Mouse (Mus musculus) liver, embryonic 11.5 days (tissue): Measurements from ENCODE around the gene Prss33. TPM values are rescaled to one million over a fixed set of nuclear protein-coding genes. Genes with fewer than 3 reads are reported as not detected.

Source experiments
- ATAC-seq: fragments of 200-750 bp; cut with Nextera tagmentation; replicated peaks from 2 replicates; pipeline ENCODE4 v1.8.0; 2017; ENCODE audit warnings: moderate number of reproducible peaks, mild to moderate bottlenecking, moderate TSS enrichment, moderate library complexity; ENCODE audit not compliant: low FRiP score
- DNase-seq: peaks from one replicate; pipeline ENCODE4 v3.0.0-alpha.2; 2017; ENCODE audit warnings: low spot score
- H3K27ac ChIP-seq: fragments of 300-500 bp; sonication (generic); 2 replicates; pipeline ENCODE4 v1.5.1; 2014; ENCODE audit warnings: mild to moderate bottlenecking, low read depth, low read length, control low read depth
- H3K27me3 ChIP-seq: fragments of 300-500 bp; sonication (generic); replicated peaks from 2 replicates; pipeline ENCODE4 v1.6.1; 2014; ENCODE audit warnings: low read length, mixed read lengths; ENCODE audit not compliant: control insufficient read depth, insufficient read depth
- H3K36me3 ChIP-seq: fragments of 300-500 bp; sonication (generic); 2 replicates; pipeline ENCODE4 v1.6.1; 2014; ENCODE audit warnings: mild to moderate bottlenecking, low read length, moderate library complexity, mixed read lengths; ENCODE audit not compliant: control insufficient read depth, insufficient read depth
- H3K4me1 ChIP-seq: fragments of 300-500 bp; sonication (generic); replicated peaks from 2 replicates; pipeline ENCODE4 v1.6.1; 2014; ENCODE audit warnings: low read length, mixed read lengths; ENCODE audit not compliant: control insufficient read depth, insufficient read depth
- H3K4me2 ChIP-seq: fragments of 300-500 bp; sonication (generic); 2 replicates; pipeline ENCODE4 v1.6.1; 2014; ENCODE audit warnings: mild to moderate bottlenecking, control low read depth, moderate library complexity
- H3K4me3 ChIP-seq: fragments of 300-500 bp; sonication (generic); 2 replicates; pipeline ENCODE4 v1.5.1; 2014; ENCODE audit warnings: low read depth, low read length, control low read depth
- H3K9ac ChIP-seq: fragments of 300-500 bp; sonication (generic); 2 replicates; pipeline ENCODE4 v1.6.1; 2014; ENCODE audit warnings: low read depth, low read length, control low read depth
- H3K9me3 ChIP-seq: fragments of 300-500 bp; sonication (generic); 2 replicates; pipeline ENCODE4 v1.6.1; 2016; ENCODE audit warnings: low read length, inconsistent platforms, mixed read lengths; ENCODE audit not compliant: control insufficient read depth
- WGBS: fragments of 180-500 bp; shearing (Covaris S2); extraction: QIAGEN DNeasy Blood & Tissue Kit; methylation state at CpG from one replicate; pipeline ENCODE4 v1.1.7; 2014; 5-methylcytosine and 5-hydroxymethylcytosine counted together
- polyA plus RNA-seq: library from polyadenylated mRNA; unstranded; fragments of >200 nt; fragmentation: Nextera tagmentation; extraction: Ambion mirVana; gene quantifications from 2 replicates; pipeline ENCODE4 v1.2.1, GENCODE M21; 2014

Gene Prss33
- polyA plus RNA-seq, 1 experiment from 2014 or later: not detected

DNA sequence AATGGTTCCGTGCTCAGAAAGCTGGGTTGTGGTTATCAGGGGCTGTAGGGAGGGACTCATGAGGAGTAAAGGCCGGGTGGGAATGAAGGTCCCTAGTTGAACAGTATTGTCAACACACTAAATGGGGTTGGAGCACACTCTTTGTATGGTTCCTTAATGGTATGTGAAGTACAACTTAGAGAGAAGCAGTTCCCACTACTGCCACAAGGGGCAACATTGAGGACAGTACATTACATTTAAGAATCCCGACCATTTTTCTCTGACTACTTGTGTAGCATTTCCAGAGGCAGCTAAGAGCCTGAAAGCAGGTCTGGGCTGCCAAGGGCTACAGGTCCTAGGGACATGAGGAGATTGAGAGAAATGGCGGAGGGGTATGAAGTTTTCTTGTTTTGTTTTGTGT lies 5.3 kb upstream of the Prss33 start:
- no peak overlapping the region for H3K4me2 ChIP-seq
- 21% methylated on average over 4 of the region's 4 CpGs for WGBS
- no peaks in the 10 kb centered on the region for H3K4me1 ChIP-seq
- no peaks in the 10 kb centered on the region for H3K36me3 ChIP-seq
- ATAC-seq (no peak), DNase-seq (no peak)
- H3K4me3 ChIP-seq: no peak overlapping the region
- H3K27ac ChIP-seq: no peak overlapping the region
- no peaks in the 10 kb centered on the region for H3K27me3 ChIP-seq
- H3K9ac ChIP-seq: no peak overlapping the region
- H3K9me3 ChIP-seq: no peaks in the 10 kb centered on the region

DNA sequence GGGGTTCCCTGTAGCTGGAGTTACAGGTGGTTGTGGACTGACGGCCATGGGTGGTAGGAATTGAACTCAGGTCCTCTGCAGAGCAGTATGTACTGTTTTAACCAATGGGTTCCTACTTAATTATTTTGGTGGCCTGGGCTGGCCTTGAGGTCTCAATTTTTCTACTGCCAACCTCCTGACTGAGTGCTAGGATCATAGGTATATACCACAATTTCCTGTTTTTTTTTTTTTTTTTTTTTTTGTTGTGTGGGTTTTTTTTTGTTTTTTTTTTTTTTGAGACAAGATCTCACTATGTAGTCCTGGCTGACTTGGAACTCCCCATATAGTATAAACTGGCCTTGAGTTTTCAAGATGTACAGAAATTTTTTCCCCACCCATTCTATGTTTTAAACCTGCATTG lies 4.7 kb downstream of the Prss33 start:
- WGBS: 92% methylated on average over 1 of the region's 1 CpGs
- no peak overlapping the region for H3K27ac ChIP-seq
- H3K4me3 ChIP-seq: no peak overlapping the region
- no peak overlapping the region for H3K9ac ChIP-seq
- peaks cover 2% of the 10 kb centered on the region; the same call in 1 of the 2 replicates for H3K36me3 ChIP-seq
- peaks cover 9% of the 10 kb centered on the region for H3K4me1 ChIP-seq
- ATAC-seq: no peak
- H3K27me3 ChIP-seq: peaks cover 11% of the 10 kb centered on the region; the same call in 1 of the 2 replicates
- no peak for DNase-seq
- H3K4me2 ChIP-seq: no peak overlapping the region
- H3K9me3 ChIP-seq: no peaks in the 10 kb centered on the region

DNA sequence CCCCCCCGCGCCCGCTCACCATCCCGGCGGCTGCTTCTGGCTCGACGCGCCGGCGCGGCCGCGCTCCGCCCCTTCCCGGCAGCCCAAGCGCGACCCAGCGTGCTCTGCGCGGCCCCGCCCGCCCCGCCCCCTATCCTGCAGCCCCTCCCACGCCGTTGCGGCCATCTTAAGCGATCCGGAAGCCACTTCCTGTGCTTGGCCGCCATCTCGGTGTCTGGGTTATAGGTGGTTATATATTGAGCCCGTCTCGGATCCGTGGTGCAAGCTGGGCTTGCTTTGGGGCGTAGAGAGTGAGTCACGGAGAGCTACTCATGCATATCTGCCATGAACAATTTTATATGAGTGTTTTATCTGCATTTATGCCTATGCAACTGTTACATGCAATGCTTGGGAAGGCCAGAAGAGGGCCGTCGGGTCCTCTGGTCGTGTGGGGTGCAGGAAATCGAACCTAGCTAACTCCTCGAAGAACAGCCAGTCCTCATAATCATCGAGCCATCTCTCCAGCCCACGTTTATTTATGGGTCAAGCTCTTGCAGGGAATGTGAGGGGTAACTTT lies 6.7 kb downstream of the Prss33 start, which contains the start of gene Elob:
Elob (minus strand) TSS at position 73 of the 556 bp plus-strand sequence.
- H3K4me1 ChIP-seq: peaks cover 9% of the 10 kb centered on the region
- DNase-seq: peak; percentile 89
- peaks cover 8% of the 10 kb centered on the region; the same call in 1 of the 2 replicates for H3K27me3 ChIP-seq
- ATAC-seq: peak; percentile 94
- 1% methylated on average over 37 of the region's 42 CpGs for WGBS
- H3K9me3 ChIP-seq: no peaks in the 10 kb centered on the region
- H3K9ac ChIP-seq: peak within 1 kb of the TSS; percentile 81
- peak within 1 kb of the TSS; percentile 88 for H3K27ac ChIP-seq
- peak within 1 kb of the TSS; percentile 84 for H3K4me3 ChIP-seq
- H3K4me2 ChIP-seq: peak within 1 kb of the TSS; percentile 95
- H3K36me3 ChIP-seq: peaks cover 17% of the 10 kb centered on the region

DNA sequence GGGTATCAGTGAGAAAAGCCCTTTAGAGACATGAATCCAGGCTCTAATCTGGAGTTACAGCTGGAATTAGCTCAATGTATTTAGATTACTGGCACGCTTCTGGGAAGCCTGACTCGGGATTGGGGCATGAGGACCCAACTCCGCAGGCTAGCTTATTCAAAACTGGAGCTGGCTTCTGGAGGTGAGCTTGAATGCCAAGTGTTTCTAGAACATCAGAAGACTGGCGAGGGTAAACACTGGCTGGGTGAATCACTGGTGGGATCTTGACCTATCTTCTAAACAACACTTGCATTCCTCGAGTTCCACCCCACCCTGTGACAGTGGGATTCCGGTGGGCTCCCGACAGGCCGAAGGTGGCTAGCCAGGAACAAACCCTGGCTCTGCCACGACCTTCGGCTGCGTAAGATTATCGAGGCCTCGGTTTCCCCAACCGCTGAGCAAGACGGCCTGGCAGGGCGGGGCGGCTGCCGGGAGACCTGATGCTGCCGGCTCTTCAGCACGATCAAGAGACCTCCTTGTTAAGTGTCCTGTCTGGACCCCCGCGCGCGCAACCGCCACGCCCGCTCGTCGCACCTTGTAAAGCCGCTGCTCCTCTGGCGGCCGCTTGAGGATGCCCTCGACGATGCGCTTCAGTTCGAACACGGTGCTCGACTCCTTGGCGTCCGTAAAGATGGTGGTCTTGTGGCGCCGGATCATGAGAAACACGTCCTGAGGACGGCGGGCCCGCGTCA lies 7.4 kb downstream of the Prss33 start:
- WGBS: under 1% methylated on average over 47 of the region's 47 CpGs
- ATAC-seq: peak; percentile 61

DNA sequence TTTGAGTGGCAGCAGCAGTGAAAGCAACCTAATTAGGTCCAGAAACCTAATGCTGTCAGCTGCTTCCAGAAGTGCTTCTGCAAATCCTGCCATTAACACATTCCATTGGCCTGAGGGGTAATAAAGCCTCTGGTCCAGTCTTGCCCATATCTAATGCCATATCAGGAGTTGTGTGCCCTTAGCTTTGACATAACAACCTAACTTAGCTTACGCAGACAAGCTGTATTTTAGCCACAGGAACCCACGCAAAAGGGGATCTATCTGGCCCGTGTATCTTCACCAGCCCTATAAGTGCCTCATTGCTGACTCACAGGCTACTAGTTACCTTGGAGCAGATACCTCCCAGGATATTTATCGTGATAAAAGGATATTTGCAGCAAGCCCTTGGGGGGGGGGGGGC lies 10.3 kb downstream of the Prss33 start:
- H3K27ac ChIP-seq: no peak overlapping the region
- no peak for ATAC-seq
- DNase-seq: no peak
- H3K36me3 ChIP-seq: peaks cover 50% of the 10 kb centered on the region
- no peak overlapping the region for H3K4me3 ChIP-seq
- 83% methylated on average over 4 of the region's 4 CpGs for WGBS
- H3K4me2 ChIP-seq: no peak overlapping the region
- H3K27me3 ChIP-seq: no peaks in the 10 kb centered on the region
- H3K9me3 ChIP-seq: no peaks in the 10 kb centered on the region
- H3K4me1 ChIP-seq: peaks cover 9% of the 10 kb centered on the region
- no peak overlapping the region for H3K9ac ChIP-seq

More for the DNA sequence above, 7.4 kb downstream of the Prss33 start:
- H3K4me3 ChIP-seq: peak overlapping the region; percentile 84
- peak overlapping the region; percentile 72 for H3K27ac ChIP-seq
- H3K27me3 ChIP-seq: peaks cover 6% of the 10 kb centered on the region; the same call in 1 of the 2 replicates
- peak overlapping the region; percentile 95 for H3K4me2 ChIP-seq
- H3K4me1 ChIP-seq: peaks cover 9% of the 10 kb centered on the region
- peaks cover 24% of the 10 kb centered on the region for H3K36me3 ChIP-seq
- no peaks in the 10 kb centered on the region for H3K9me3 ChIP-seq
- no peak for DNase-seq
- H3K9ac ChIP-seq: peak overlapping the region; percentile 81

DNA sequence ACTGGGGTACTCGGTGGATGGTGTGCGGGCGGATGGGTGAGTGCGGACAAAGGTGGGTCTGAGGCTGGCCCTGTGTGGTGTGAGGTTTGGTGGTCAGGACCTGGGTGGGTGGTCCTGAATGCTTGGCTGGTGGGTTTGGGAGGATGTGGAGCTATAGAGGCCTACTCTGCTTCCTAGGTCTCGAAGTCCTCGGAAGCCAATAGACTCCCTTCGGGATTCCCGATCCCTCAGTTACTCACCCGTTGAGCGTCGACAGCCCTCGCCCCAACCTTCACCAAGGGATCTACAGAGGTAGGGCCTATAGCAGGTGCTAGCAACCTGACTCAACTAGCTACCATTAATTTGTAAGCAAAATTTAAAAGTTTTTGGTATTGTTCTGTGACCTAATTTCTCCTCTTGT lies 12.2 kb downstream of the Prss33 start:
- DNase-seq (no peak), ATAC-seq (no peak)
- H3K9ac ChIP-seq: no peak overlapping the region
- 91% methylated on average over 12 of the region's 12 CpGs for WGBS
- peaks cover 70% of the 10 kb centered on the region for H3K36me3 ChIP-seq
- no peak overlapping the region for H3K4me2 ChIP-seq
- H3K4me1 ChIP-seq: peaks cover 6% of the 10 kb centered on the region
- H3K9me3 ChIP-seq: peaks cover 12% of the 10 kb centered on the region; the same call in 1 of the 2 replicates
- H3K4me3 ChIP-seq: no peak overlapping the region
- no peaks in the 10 kb centered on the region for H3K27me3 ChIP-seq
- H3K27ac ChIP-seq: no peak overlapping the region

DNA sequence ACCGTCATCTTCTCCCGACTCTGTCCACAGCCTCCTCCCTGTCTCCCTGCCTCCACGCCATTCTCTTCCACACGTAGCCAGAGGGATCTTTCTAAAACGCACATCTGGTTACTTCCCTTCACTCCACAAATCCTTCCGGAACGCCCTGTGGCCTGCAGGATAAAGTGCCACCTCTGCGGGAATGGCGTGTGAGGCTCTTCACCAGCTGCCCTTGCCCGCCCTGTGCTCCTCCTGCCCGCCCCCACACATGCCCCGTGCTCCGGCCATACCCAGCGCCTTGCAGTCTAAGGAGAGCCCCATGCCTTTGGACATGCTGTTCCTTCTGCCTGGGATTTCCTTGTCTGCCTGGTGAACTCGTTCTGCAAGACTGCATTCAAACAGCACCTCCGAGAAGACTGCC lies 12.8 kb downstream of the Prss33 start:
- no peak overlapping the region for H3K27ac ChIP-seq
- no peak overlapping the region for H3K4me2 ChIP-seq
- no peak for ATAC-seq
- no peak for DNase-seq
- H3K27me3 ChIP-seq: no peaks in the 10 kb centered on the region
- no peak overlapping the region for H3K9ac ChIP-seq
- no peak overlapping the region for H3K4me3 ChIP-seq
- peaks cover 18% of the 10 kb centered on the region; the same call in 1 of the 2 replicates for H3K9me3 ChIP-seq
- H3K36me3 ChIP-seq: peaks cover 76% of the 10 kb centered on the region
- WGBS: 87% methylated on average over 16 of the region's 16 CpGs
- peaks cover 6% of the 10 kb centered on the region for H3K4me1 ChIP-seq

DNA sequence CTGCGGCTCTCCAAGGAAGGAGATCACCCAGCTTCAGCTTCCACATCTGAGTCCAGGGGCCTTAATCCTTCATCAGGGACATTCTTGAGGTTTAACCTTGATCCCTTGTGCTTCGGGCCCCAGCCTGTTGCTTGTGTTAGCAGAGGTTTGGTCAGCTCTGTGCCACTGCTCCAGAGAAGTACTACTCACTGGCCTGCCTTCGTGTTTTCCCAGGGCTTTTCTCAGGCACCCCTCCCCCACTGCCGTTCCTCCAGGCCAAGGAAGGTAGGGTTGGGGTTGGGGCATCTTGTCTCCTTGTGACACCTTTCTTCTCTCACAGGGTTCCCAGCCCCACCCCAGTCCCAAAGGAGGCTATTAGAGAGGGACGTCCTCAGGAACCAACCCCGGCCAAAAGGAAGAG lies 13.8 kb downstream of the Prss33 start:
- Histone ChIP-seq H3K9ac (no peak overlapping the region), H3K27me3 (no peaks in the 10 kb centered on the region), H3K9me3 (peaks cover 24% of the 10 kb centered on the region), H3K4me2 (no peak overlapping the region), H3K27ac (no peak overlapping the region), H3K36me3 (peaks cover 85% of the 10 kb centered on the region), H3K4me1 (no peaks in the 10 kb centered on the region; the same call in 1 of the 2 replicates), H3K4me3 (no peak overlapping the region)
- 72% methylated on average over 6 of the region's 6 CpGs for WGBS
- ATAC-seq (no peak), DNase-seq (no peak)

DNA sequence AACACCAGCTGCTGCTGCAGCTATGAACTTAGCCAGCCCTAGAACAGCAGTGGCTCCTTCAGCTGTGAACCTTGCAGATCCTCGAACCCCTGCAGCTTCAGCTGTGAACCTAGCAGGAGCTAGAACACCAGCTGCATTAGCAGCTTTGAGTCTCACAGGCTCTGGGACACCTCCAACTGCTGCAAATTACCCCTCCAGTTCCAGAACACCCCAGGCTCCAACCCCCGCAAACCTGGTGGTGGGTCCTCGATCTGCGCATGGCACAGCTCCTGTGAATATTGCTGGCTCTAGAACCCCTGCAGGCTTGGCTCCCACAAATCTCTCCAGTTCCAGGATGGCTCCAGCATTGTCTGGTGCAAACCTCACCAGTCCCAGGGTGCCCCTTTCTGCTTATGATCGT lies 15.1 kb downstream of the Prss33 start:
- Histone ChIP-seq H3K36me3 (peaks cover 93% of the 10 kb centered on the region), H3K9ac (no peak overlapping the region), H3K9me3 (peaks cover 35% of the 10 kb centered on the region), H3K27me3 (no peaks in the 10 kb centered on the region), H3K4me1 (no peaks in the 10 kb centered on the region), H3K4me3 (no peak overlapping the region), H3K27ac (no peak overlapping the region), H3K4me2 (no peak overlapping the region)
- WGBS: 97% methylated on average over 5 of the region's 5 CpGs
- no peak for DNase-seq
- no peak for ATAC-seq
